Mouse (Mus musculus): Measurements from ENCODE around the gene Gys1. TPM values are rescaled to one million over a fixed set of nuclear protein-coding genes. Genes with fewer than 3 reads are reported as not detected.
"Not testable (repeated sequence)": the region's sequence is repeated elsewhere in the genome, so short reads cannot be mapped to it uniquely, and the experiment has no call there.

Gene Gys1
- polyA plus RNA-seq (2014; fragmentation: Nextera tagmentation; extraction: Ambion mirVana), result 99.1 and 105 TPM in 2 replicates

GRCm38 (mm10) chr7:45434203-45435015 lies at the start of gene Gys1:
Gene Gys1 (plus strand): TSS chr7:45434844.
- Histone ChIP-seq H3K4me2 (ENCODE audit: low read length) (peak within 1 kb of the TSS; percentile 78), H3K4me1 (ENCODE audit: control insufficient read depth in 2 of 2, insufficient read depth in 2 of 2, low read length in 2 of 2) (peaks cover 19 to 37% of the 10 kb centered on the region in 2 experiments), H3K9me3 (ENCODE audit: control insufficient read depth, low read length) (no peaks in the 10 kb centered on the region), H3K27me3 (ENCODE audit: control insufficient read depth, insufficient read depth, low read length) (no peaks in the 10 kb centered on the region), H3K27ac (replicated peaks in 1 of 2; ENCODE audit: control insufficient read depth in 1 of 2, insufficient read depth in 1 of 2, low read depth in 2 of 2, low read length in 2 of 2) (peak within 1 kb of the TSS; percentile 90 to 91), H3K36me3 (ENCODE audit: control insufficient read depth, insufficient read depth, low read length) (peaks cover 40% of the 10 kb centered on the region), H3K4me3 (ENCODE audit: control insufficient read depth in 1 of 2, insufficient read depth in 1 of 2, low read depth in 1 of 2, low read length in 2 of 2) (peak within 1 kb of the TSS; percentile 72 to 83), H3K9ac (ENCODE audit: low read length) (peak within 1 kb of the TSS; percentile 90)
- under 1% methylated on average over 45 of the region's 45 CpGs for WGBS
- peak; percentile 94 for ATAC-seq (ENCODE audit: insufficient number of reproducible peaks, insufficient read depth, low FRiP score, low read depth)

GRCm38 (mm10) chr7:45386077-45386476 lies 48.6 kb upstream of the Gys1 start:
- Histone ChIP-seq H3K27ac (replicated peaks in 1 of 2; ENCODE audit: control insufficient read depth in 1 of 2, insufficient read depth in 1 of 2, low read depth in 2 of 2, low read length in 2 of 2) (no peak overlapping the region), H3K4me1 (ENCODE audit: control insufficient read depth in 2 of 2, insufficient read depth in 2 of 2, low read length in 2 of 2) (peaks cover 0 to 8% of the 10 kb centered on the region in 2 experiments; a peak in 1 of 4 replicates), H3K27me3 (ENCODE audit: control insufficient read depth, insufficient read depth, low read length) (no peaks in the 10 kb centered on the region), H3K36me3 (ENCODE audit: control insufficient read depth, insufficient read depth, low read length) (peaks cover 100% of the 10 kb centered on the region), H3K4me2 (ENCODE audit: low read length) (no peak overlapping the region), H3K9ac (ENCODE audit: low read length) (no peak overlapping the region), H3K4me3 (ENCODE audit: control insufficient read depth in 1 of 2, insufficient read depth in 1 of 2, low read depth in 1 of 2, low read length in 2 of 2) (no peak overlapping the region), H3K9me3 (ENCODE audit: control insufficient read depth, low read length) (no peaks in the 10 kb centered on the region)
- WGBS, result 90% methylated on average over 3 of the region's 3 CpGs
- ATAC-seq (ENCODE audit: insufficient number of reproducible peaks, insufficient read depth, low FRiP score, low read depth), result no peak

GRCm38 (mm10) chr7:45395129-45395541 lies 39.5 kb upstream of the Gys1 start:
- H3K9me3 ChIP-seq (ENCODE audit: control insufficient read depth, low read length), result no peaks in the 10 kb centered on the region
- 1% methylated on average over 18 of the region's 20 CpGs for WGBS
- peaks cover 7 to 20% of the 10 kb centered on the region in 2 experiments for H3K4me1 ChIP-seq (ENCODE audit: control insufficient read depth in 2 of 2, insufficient read depth in 2 of 2, low read length in 2 of 2)
- peak overlapping the region; percentile 90 for H3K9ac ChIP-seq (ENCODE audit: low read length)
- ATAC-seq (ENCODE audit: insufficient number of reproducible peaks, insufficient read depth, low FRiP score, low read depth), result peak; percentile 66
- peak overlapping the region; percentile 63 to 80 for H3K4me3 ChIP-seq (ENCODE audit: control insufficient read depth in 1 of 2, insufficient read depth in 1 of 2, low read depth in 1 of 2, low read length in 2 of 2)
- peaks cover 34% of the 10 kb centered on the region for H3K36me3 ChIP-seq (ENCODE audit: control insufficient read depth, insufficient read depth, low read length)
- peak overlapping the region; percentile 88 for H3K4me2 ChIP-seq (ENCODE audit: low read length)
- peak overlapping the region; percentile 95 for H3K27ac ChIP-seq (replicated peaks in 1 of 2; ENCODE audit: control insufficient read depth in 1 of 2, insufficient read depth in 1 of 2, low read depth in 2 of 2, low read length in 2 of 2)
- no peaks in the 10 kb centered on the region for H3K27me3 ChIP-seq (ENCODE audit: control insufficient read depth, insufficient read depth, low read length)

- Histone ChIP-seq H3K4me3 (ENCODE audit: control insufficient read depth in 1 of 2, insufficient read depth in 1 of 2, low read depth in 1 of 2, low read length in 2 of 2) (peak within 1 kb of the TSS; percentile 63 to 80), H3K27ac (replicated peaks in 1 of 2; ENCODE audit: control insufficient read depth in 1 of 2, insufficient read depth in 1 of 2, low read depth in 2 of 2, low read length in 2 of 2) (peak within 1 kb of the TSS; percentile 95), H3K36me3 (ENCODE audit: control insufficient read depth, insufficient read depth, low read length) (peaks cover 28% of the 10 kb centered on the region), H3K4me1 (ENCODE audit: control insufficient read depth in 2 of 2, insufficient read depth in 2 of 2, low read length in 2 of 2) (peaks cover 7 to 20% of the 10 kb centered on the region in 2 experiments), H3K9me3 (ENCODE audit: control insufficient read depth, low read length) (no peaks in the 10 kb centered on the region), H3K4me2 (ENCODE audit: low read length) (peak within 1 kb of the TSS; percentile 88), H3K9ac (ENCODE audit: low read length) (peak within 1 kb of the TSS; percentile 90), H3K27me3 (ENCODE audit: control insufficient read depth, insufficient read depth, low read length) (no peaks in the 10 kb centered on the region)
- peak; percentile 97 for ATAC-seq (ENCODE audit: insufficient number of reproducible peaks, insufficient read depth, low FRiP score, low read depth)
- WGBS, result under 1% methylated on average over 60 of the region's 60 CpGs
Measured at GRCm38 (mm10) chr7:45395578-45396336, 38.9 kb upstream of the Gys1 start, which contains the start of gene Snrnp70. Gene Snrnp70 (minus strand): TSS chr7:45395742.

GRCm38 (mm10) chr7:45396337-45396775 lies 38.3 kb upstream of the Gys1 start:
- not testable (repeated sequence) for ATAC-seq (ENCODE audit: insufficient number of reproducible peaks, insufficient read depth, low FRiP score, low read depth); H3K9ac ChIP-seq (ENCODE audit: low read length); H3K27me3 ChIP-seq (ENCODE audit: control insufficient read depth, insufficient read depth, low read length); H3K9me3 ChIP-seq (ENCODE audit: control insufficient read depth, low read length)
- peak overlapping the region; percentile 50 to 63 for H3K4me3 ChIP-seq (ENCODE audit: control insufficient read depth in 1 of 2, insufficient read depth in 1 of 2, low read depth in 1 of 2, low read length in 2 of 2)
- peaks cover 7 to 20% of the 10 kb centered on the region in 2 experiments for H3K4me1 ChIP-seq (ENCODE audit: control insufficient read depth in 2 of 2, insufficient read depth in 2 of 2, low read length in 2 of 2)
- H3K4me2 ChIP-seq (ENCODE audit: low read length), result peak overlapping the region; percentile 70
- WGBS, result 4% methylated on average over 3 of the region's 3 CpGs
- H3K36me3 ChIP-seq (ENCODE audit: control insufficient read depth, insufficient read depth, low read length), result peaks cover 23% of the 10 kb centered on the region
- peak overlapping the region; percentile 74 to 82; a peak in 3 of 4 replicates for H3K27ac ChIP-seq (replicated peaks in 1 of 2; ENCODE audit: control insufficient read depth in 1 of 2, insufficient read depth in 1 of 2, low read depth in 2 of 2, low read length in 2 of 2)

- H3K9me3 ChIP-seq (ENCODE audit: control insufficient read depth, low read length), result no peaks in the 10 kb centered on the region
- no peak for ATAC-seq (ENCODE audit: insufficient number of reproducible peaks, insufficient read depth, low FRiP score, low read depth)
- no peak overlapping the region for H3K4me2 ChIP-seq (ENCODE audit: low read length)
- H3K4me3 ChIP-seq (ENCODE audit: control insufficient read depth in 1 of 2, insufficient read depth in 1 of 2, low read depth in 1 of 2, low read length in 2 of 2), result no peak overlapping the region
- WGBS, result 85% methylated on average over 2 of the region's 2 CpGs
- H3K4me1 ChIP-seq (ENCODE audit: control insufficient read depth in 2 of 2, insufficient read depth in 2 of 2, low read length in 2 of 2), result peaks cover 7 to 20% of the 10 kb centered on the region in 2 experiments
- H3K27me3 ChIP-seq (ENCODE audit: control insufficient read depth, insufficient read depth, low read length), result no peaks in the 10 kb centered on the region
- H3K9ac ChIP-seq (ENCODE audit: low read length), result no peak overlapping the region
- H3K36me3 ChIP-seq (ENCODE audit: control insufficient read depth, insufficient read depth, low read length), result peaks cover 18% of the 10 kb centered on the region
- H3K27ac ChIP-seq (replicated peaks in 1 of 2; ENCODE audit: control insufficient read depth in 1 of 2, insufficient read depth in 1 of 2, low read depth in 2 of 2, low read length in 2 of 2), result no peak overlapping the region
Measured at GRCm38 (mm10) chr7:45396787-45397186, 37.9 kb upstream of the Gys1 start.

GRCm38 (mm10) chr7:45401521-45402085 lies 33.0 kb upstream of the Gys1 start:
- Histone ChIP-seq H3K9me3 (ENCODE audit: control insufficient read depth, low read length) (no peaks in the 10 kb centered on the region), H3K27me3 (ENCODE audit: control insufficient read depth, insufficient read depth, low read length) (peaks cover 13% of the 10 kb centered on the region), H3K4me3 (ENCODE audit: control insufficient read depth in 1 of 2, insufficient read depth in 1 of 2, low read depth in 1 of 2, low read length in 2 of 2) (no peak overlapping the region), H3K4me2 (ENCODE audit: low read length) (no peak overlapping the region), H3K36me3 (ENCODE audit: control insufficient read depth, insufficient read depth, low read length) (no peaks in the 10 kb centered on the region), H3K9ac (ENCODE audit: low read length) (no peak overlapping the region), H3K27ac (replicated peaks in 1 of 2; ENCODE audit: control insufficient read depth in 1 of 2, insufficient read depth in 1 of 2, low read depth in 2 of 2, low read length in 2 of 2) (no peak overlapping the region), H3K4me1 (ENCODE audit: control insufficient read depth in 2 of 2, insufficient read depth in 2 of 2, low read length in 2 of 2) (peaks cover 4 to 7% of the 10 kb centered on the region in 2 experiments; a peak in 2 of 4 replicates)
- no peak for ATAC-seq (ENCODE audit: insufficient number of reproducible peaks, insufficient read depth, low FRiP score, low read depth)
- 70% methylated on average over 10 of the region's 10 CpGs for WGBS

Measured in heart, embryonic 14.5 days (tissue).